Mouse (Mus musculus): ENCODE data around the gene Ago3.

DNA sequence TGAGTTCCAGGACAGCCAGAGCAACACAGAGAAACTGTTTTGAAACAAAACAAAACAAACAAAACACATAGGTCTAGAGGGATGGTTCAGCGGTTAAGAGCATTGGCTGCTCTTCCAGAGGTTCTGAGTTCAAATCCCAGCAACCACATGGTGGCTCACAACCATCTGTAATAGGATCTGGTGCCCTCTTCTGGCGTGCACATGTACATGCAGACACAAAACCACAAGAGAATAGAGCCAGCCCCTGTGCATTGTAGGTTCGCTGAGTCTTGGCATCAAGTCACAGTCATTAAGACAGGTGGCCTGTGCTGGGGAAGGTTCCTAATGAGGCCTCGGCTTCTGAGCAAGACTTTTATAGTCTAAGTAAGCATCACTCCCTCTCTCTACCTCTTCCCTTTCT, 125.5 kb downstream of the Ago3 start:
- TF ChIP-seq CTCF (IDR thresholded peaks at IDR 0.05 in 2 of 3, conservative IDR thresholded peaks at IDR 0.05 in 1 of 3; ENCODE audit: control insufficient read depth in 1 of 3, insufficient read depth in 1 of 3, low read depth in 2 of 3, low read length in 3 of 3, poor library complexity in 1 of 3, severe bottlenecking in 1 of 3) (peak; percentile 39 to 53 (median 39)), GATA1 (IDR thresholded peaks at IDR 0.05; ENCODE audit: low read depth, low read length) (no peak), CHD2 (IDR thresholded peaks at IDR 0.05; ENCODE audit: low read length) (no peak), ZC3H11A (IDR thresholded peaks at IDR 0.05; ENCODE audit: low read depth, low read length) (no peak), POLR2A (IDR thresholded peaks at IDR 0.05; ENCODE audit: control insufficient read depth in 1 of 2, insufficient read depth in 1 of 2, low read depth in 1 of 2, low read length in 2 of 2, poor library complexity in 1 of 2) (no peak), MAZ (IDR thresholded peaks at IDR 0.05; ENCODE audit: low read depth, low read length) (no peak), MYC (IDR thresholded peaks at IDR 0.05; ENCODE audit: low read depth, low read length) (no peak), MXI1 (IDR thresholded peaks at IDR 0.05; ENCODE audit: low read depth, low read length) (no peak), GABPA (IDR thresholded peaks at IDR 0.05; ENCODE audit: low read depth, low read length) (no peak)

Data from MEL (cell line).